ENCODE assay signal across 7 mouse cellular contexts in the genomic region with DNA sequence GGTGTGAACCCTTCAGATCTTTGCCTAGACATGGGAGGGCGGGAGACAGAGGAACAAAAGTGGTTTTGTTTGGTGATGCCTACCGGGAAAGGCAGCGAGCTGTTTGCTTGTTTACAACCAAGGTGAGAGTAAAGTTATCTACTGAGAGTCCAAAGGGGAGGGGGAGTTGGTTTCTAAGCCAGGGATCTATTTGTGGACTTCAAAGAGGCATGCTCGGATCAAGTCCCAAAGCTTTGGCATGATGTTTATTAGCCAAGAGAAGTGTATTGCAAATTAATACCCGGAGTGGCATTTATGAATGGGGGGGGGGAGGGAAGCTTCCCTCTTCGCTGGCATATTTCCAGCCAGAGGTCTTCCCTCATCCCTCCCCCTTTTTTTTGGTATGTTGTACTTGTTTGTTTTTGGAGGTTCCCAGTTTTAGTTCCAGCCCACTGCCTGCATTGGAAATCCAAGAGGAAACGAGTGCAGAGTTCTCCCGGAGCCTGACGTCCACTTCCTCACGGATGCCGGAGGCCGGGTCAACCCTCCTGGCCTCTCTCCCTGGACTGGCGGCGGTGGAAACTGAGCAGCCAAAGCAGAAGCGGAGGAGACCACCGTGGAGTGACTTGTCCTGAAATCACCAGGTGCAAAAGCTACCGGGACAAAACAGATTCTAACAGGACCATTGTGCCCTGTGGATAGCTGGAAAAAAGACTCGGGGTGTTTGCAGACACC. TPM values are rescaled to one million over a fixed set of nuclear protein-coding genes. Genes with fewer than 3 reads are reported as not detected.
DNase-seq lines count a peak whose midpoint lies in the region; ATAC-seq lines count a peak whose summit lies in the region.

No protein-coding gene starts in this region.

- H3K9me3 ChIP-seq in forebrain, embryonic 10.5 days: no peaks in the 10 kb centered on the region
- no peaks in the 10 kb centered on the region for H3K9me3 ChIP-seq in midbrain, embryonic 13.5 days

- H3K36me3 ChIP-seq in forebrain, embryonic 10.5 days (replicated peaks): peaks cover 18% of the 10 kb centered on the region
- H3K36me3 ChIP-seq in midbrain, embryonic 13.5 days: no peaks in the 10 kb centered on the region

- H3K9ac ChIP-seq in midbrain, embryonic 13.5 days (replicated peaks): no peak overlapping the region; the same call in 1 of the 2 replicates

- ATAC-seq in midbrain, embryonic 13.5 days: 0 out of 2 replicates have a peak, but pooled peaks have one; percentile 1

- peaks cover 87% of the 10 kb centered on the region for H3K4me1 ChIP-seq in forebrain, embryonic 10.5 days
- H3K4me1 ChIP-seq in midbrain, embryonic 13.5 days (replicated peaks): peaks cover 73% of the 10 kb centered on the region

- peak overlapping the region; percentile 82 for H3K4me3 ChIP-seq in forebrain, embryonic 10.5 days
- peak overlapping the region; percentile 56 for H3K4me3 ChIP-seq in midbrain, embryonic 13.5 days (replicated peaks)

- under 1% methylated on average over 18 of the region's 18 CpGs for WGBS in forebrain, embryonic 10.5 days
- under 1% methylated on average over 18 of the region's 18 CpGs for WGBS in midbrain, embryonic 13.5 days

- peak overlapping the region; percentile 91 for H3K4me2 ChIP-seq in midbrain, embryonic 13.5 days (replicated peaks)

- DNase-seq in adrenal gland, postnatal 14 days: peak; percentile 62
- DNase-seq in forebrain, embryonic 10.5 days (ENCODE audit: extremely low spot score, low spot score): peak; percentile 63
- peak; percentile 83 to 84 for DNase-seq in heart, postnatal 10 days
- DNase-seq in kidney, postnatal 4 days: peak; percentile 72 to 84
- no peak for DNase-seq in left cerebral cortex, postnatal 14 days (ENCODE audit: low spot score in 2 of 2)
- no peak for DNase-seq in cerebellum, postnatal 4 days (ENCODE audit: low spot score in 2 of 2)

- peak overlapping the region; percentile 96 for H3K27ac ChIP-seq in forebrain, embryonic 10.5 days
- H3K27ac ChIP-seq in midbrain, embryonic 13.5 days: no peak overlapping the region; the same call in 1 of the 2 replicates

- intact Hi-C loops in heart, postnatal 10 days (cut with DNase I): loop anchor here (5.0 kb wide), 1 partner anchor 178 kb away; no protein-coding TSS in a partner anchor
- intact Hi-C loops in left cerebral cortex, postnatal 14 days (cut with DNase I): loop anchor here (5.0 kb wide), 1 partner anchor 182 kb away; no protein-coding TSS in a partner anchor

- H3K27me3 ChIP-seq in forebrain, embryonic 10.5 days (ENCODE audit: poor library complexity, severe bottlenecking): peaks cover 45% of the 10 kb centered on the region
- H3K27me3 ChIP-seq in midbrain, embryonic 13.5 days: peaks cover 75% of the 10 kb centered on the region

RNA-seq across cellular contexts. Expression of gene Ccn1, which starts 0.7 kb away (rescaled TPM):
- 25.5 and 27.8 TPM in 2 replicates for total RNA-seq in adrenal gland, postnatal 14 days (2021)
- 49.9 and 64.8 TPM in 2 replicates for polyA plus RNA-seq in forebrain, embryonic 10.5 days (2016; fragmentation: Nextera tagmentation; extraction: Ambion mirVana)
- total RNA-seq in heart, postnatal 10 days (2021): 10 to 100 TPM; 39.4 to 45.3 TPM
- 8.5 and 10.2 TPM in 2 replicates for polyA plus RNA-seq in midbrain, embryonic 13.5 days (2015; fragmentation: Nextera tagmentation; extraction: Ambion mirVana)
- 1 to 10 TPM; 5.6 to 9.4 TPM for total RNA-seq in left cerebral cortex, postnatal 14 days (2021)

Comparison
In these comparisons a context has a peak if more than half of its experiments do, and no peak if none do; other contexts are left out.
1. DNase-seq: peak in adrenal gland, postnatal 14 days (single experiment), forebrain, embryonic 10.5 days (single experiment), heart, postnatal 10 days (2 of 2) and kidney, postnatal 4 days (2 of 2); none in left cerebral cortex, postnatal 14 days (0 of 2) and cerebellum, postnatal 4 days (0 of 2).